Mouse (Mus musculus) stomach, embryonic 16.5 days (tissue): ENCODE results near the gene G3bp1. TPM values are rescaled to one million over a fixed set of nuclear protein-coding genes. Genes with fewer than 3 reads are reported as not detected.

Source experiments
- ATAC-seq: fragments of 200-750 bp; cut with Nextera tagmentation; 2 replicates; pipeline ENCODE4 v1.8.0; 2017; ENCODE audit warnings: moderate number of reproducible peaks, moderate TSS enrichment; ENCODE audit not compliant: insufficient read depth, low FRiP score
- H3K27ac ChIP-seq: fragments of 300-500 bp; sonication (generic); 2 replicates; pipeline ENCODE4 v1.5.1; 2014; ENCODE audit warnings: low read length
- H3K27me3 ChIP-seq: fragments of 300-500 bp; sonication (generic); 2 replicates; pipeline ENCODE4 v1.6.1; 2014; ENCODE audit warnings: low read length, control low read depth, mixed read lengths; ENCODE audit not compliant: control insufficient read depth, insufficient read depth
- H3K36me3 ChIP-seq: fragments of 300-500 bp; sonication (generic); 2 replicates; pipeline ENCODE4 v1.6.1; 2014; ENCODE audit warnings: low read length; ENCODE audit not compliant: control insufficient read depth, insufficient read depth
- H3K4me1 ChIP-seq: fragments of 300-500 bp; sonication (generic); 2 replicates; pipeline ENCODE4 v1.6.1; 2014; ENCODE audit warnings: low read length, control low read depth, mixed read lengths; ENCODE audit not compliant: control insufficient read depth, insufficient read depth
- H3K4me2 ChIP-seq: fragments of 300-500 bp; sonication (generic); 2 replicates; pipeline ENCODE4 v1.6.1; 2014; ENCODE audit warnings: low read depth, low read length, mixed read lengths
- H3K4me3 ChIP-seq: fragments of 300-500 bp; sonication (generic); replicated peaks from 2 replicates; pipeline ENCODE4 v1.5.1; 2014; ENCODE audit warnings: mild to moderate bottlenecking, low read length
- H3K9ac ChIP-seq: fragments of 300-500 bp; sonication (generic); 2 replicates; pipeline ENCODE4 v1.6.1; 2014; ENCODE audit warnings: low read length
- H3K9me3 ChIP-seq: fragments of 300-500 bp; sonication (generic); replicated peaks from 2 replicates; pipeline ENCODE4 v1.6.1; 2016; ENCODE audit warnings: low read length, control low read depth; ENCODE audit not compliant: control insufficient read depth
- WGBS: fragments of 180-500 bp; shearing (Covaris S2); extraction: QIAGEN DNeasy Blood & Tissue Kit; methylation state at CpG from one replicate; pipeline ENCODE4 v1.1.7; 2014; 5-methylcytosine and 5-hydroxymethylcytosine counted together
- polyA plus RNA-seq: library from polyadenylated mRNA; unstranded; fragments of >200 nt; fragmentation: Nextera tagmentation; extraction: Ambion mirVana; gene quantifications from 2 replicates; pipeline ENCODE4 v1.2.1, GENCODE M21; 2015

The G3bp1 gene
- polyA plus RNA-seq, 1 experiment from 2014 or later, result 142 TPM

GRCm38 (mm10) chr11:55459850-55460558 lies 9.5 kb upstream of the G3bp1 start:
- ATAC-seq, result no peak
- no peaks in the 10 kb centered on the region for H3K36me3 ChIP-seq
- H3K4me3 ChIP-seq, result peak overlapping the region; percentile 70
- H3K9ac ChIP-seq, result peak overlapping the region; percentile 78
- WGBS, result 25% methylated on average over 3 of the region's 3 CpGs
- peaks cover 17% of the 10 kb centered on the region for H3K4me1 ChIP-seq
- no peaks in the 10 kb centered on the region for H3K9me3 ChIP-seq
- no peaks in the 10 kb centered on the region for H3K27me3 ChIP-seq
- peak overlapping the region; percentile 92 for H3K27ac ChIP-seq
- peak overlapping the region; percentile 86 for H3K4me2 ChIP-seq

- Histone ChIP-seq H3K9me3 (no peaks in the 10 kb centered on the region), H3K4me1 (peaks cover 17% of the 10 kb centered on the region), H3K27me3 (no peaks in the 10 kb centered on the region), H3K36me3 (no peaks in the 10 kb centered on the region), H3K4me3 (peak overlapping the region; percentile 70), H3K27ac (peak overlapping the region; percentile 92), H3K4me2 (peak overlapping the region; percentile 86), H3K9ac (peak overlapping the region; percentile 78)
- peak; percentile 20; the same call in 1 of the 2 replicates for ATAC-seq
- under 1% methylated on average over 17 of the region's 17 CpGs for WGBS
Observed at GRCm38 (mm10) chr11:55460559-55461018, 8.9 kb upstream of the G3bp1 start.

GRCm38 (mm10) chr11:55461019-55461645 lies 8.4 kb upstream of the G3bp1 start, which contains the start of gene Atox1:
Gene Atox1, minus strand, starts transcription at chr11:55461239.
- no peaks in the 10 kb centered on the region for H3K9me3 ChIP-seq
- no peaks in the 10 kb centered on the region for H3K36me3 ChIP-seq
- H3K4me1 ChIP-seq, result peaks cover 17% of the 10 kb centered on the region
- peak within 1 kb of the TSS; percentile 70 for H3K4me3 ChIP-seq
- peak; percentile 98 for ATAC-seq
- H3K27ac ChIP-seq, result peak within 1 kb of the TSS; percentile 92
- peak within 1 kb of the TSS; percentile 86 for H3K4me2 ChIP-seq
- WGBS, result under 1% methylated on average over 36 of the region's 36 CpGs
- H3K9ac ChIP-seq, result peak within 1 kb of the TSS; percentile 78
- H3K27me3 ChIP-seq, result no peaks in the 10 kb centered on the region

- Histone ChIP-seq H3K4me1 (peaks cover 17% of the 10 kb centered on the region; the same call in 1 of the 2 replicates), H3K27ac (no peak overlapping the region), H3K9ac (no peak overlapping the region), H3K4me2 (no peak overlapping the region), H3K9me3 (no peaks in the 10 kb centered on the region), H3K27me3 (no peaks in the 10 kb centered on the region), H3K36me3 (no peaks in the 10 kb centered on the region), H3K4me3 (no peak overlapping the region)
- ATAC-seq, result no peak
- WGBS, result 93% methylated on average over 9 of the region's 9 CpGs
Observed at GRCm38 (mm10) chr11:55462149-55462548, 7.3 kb upstream of the G3bp1 start.

DNA sequence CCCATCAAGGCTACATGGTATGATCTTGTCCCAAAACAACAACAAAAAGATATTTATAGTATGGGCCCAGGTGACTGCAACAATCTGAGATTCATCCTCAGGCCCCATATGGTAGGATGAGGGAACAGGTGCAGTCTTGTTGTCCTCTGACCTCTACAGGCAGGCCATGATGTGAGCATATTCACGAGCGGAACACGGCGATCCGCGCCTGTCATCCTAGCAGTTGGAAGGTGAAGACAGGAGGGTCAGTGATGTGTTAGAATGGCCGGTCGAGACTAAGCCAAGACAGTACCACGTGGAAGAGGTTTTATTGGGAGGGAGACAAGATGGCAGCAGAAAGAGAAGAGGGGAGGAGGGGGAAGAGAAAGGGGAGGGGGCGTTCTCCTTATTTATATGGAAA lies 4.8 kb upstream of the G3bp1 start:
- H3K4me1 ChIP-seq, result peaks cover 18% of the 10 kb centered on the region
- H3K4me3 ChIP-seq, result no peak overlapping the region
- no peak overlapping the region for H3K4me2 ChIP-seq
- WGBS, result 81% methylated on average over 10 of the region's 10 CpGs
- no peaks in the 10 kb centered on the region for H3K27me3 ChIP-seq
- H3K9ac ChIP-seq, result no peak overlapping the region
- peak overlapping the region; percentile 46 for H3K27ac ChIP-seq
- H3K36me3 ChIP-seq, result no peaks in the 10 kb centered on the region
- H3K9me3 ChIP-seq, result no peaks in the 10 kb centered on the region
- ATAC-seq, result no peak

GRCm38 (mm10) chr11:55465177-55465576 lies 4.3 kb upstream of the G3bp1 start:
- Histone ChIP-seq H3K4me2 (no peak overlapping the region), H3K4me1 (peaks cover 13% of the 10 kb centered on the region), H3K4me3 (no peak overlapping the region), H3K27ac (peak overlapping the region; percentile 64), H3K9ac (no peak overlapping the region), H3K27me3 (no peaks in the 10 kb centered on the region), H3K9me3 (no peaks in the 10 kb centered on the region), H3K36me3 (no peaks in the 10 kb centered on the region)
- WGBS, result 63% methylated on average over 3 of the region's 3 CpGs
- no peak for ATAC-seq

DNA sequence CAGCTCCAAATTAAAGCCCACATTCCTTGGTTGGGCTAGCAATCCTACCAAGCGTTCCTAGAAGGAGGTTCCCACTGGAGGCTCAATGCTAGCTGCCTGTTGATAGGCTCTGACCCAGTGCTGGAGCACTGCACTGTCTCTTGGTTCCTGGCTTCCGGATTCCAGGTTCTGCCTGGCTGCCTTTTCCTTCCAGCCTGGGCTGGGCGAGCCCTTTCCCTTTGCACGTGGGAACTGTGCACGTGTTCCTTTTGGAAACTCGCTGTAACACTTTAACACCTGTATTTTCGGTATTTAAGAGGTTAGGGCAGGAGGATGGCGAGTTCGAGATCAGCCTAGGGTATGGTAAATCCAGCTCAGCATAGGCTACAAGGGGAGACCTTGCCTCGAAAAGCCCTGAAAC lies 1.5 kb upstream of the G3bp1 start:
- H3K4me3 ChIP-seq, result peak overlapping the region; percentile 55; the same call in 1 of the 2 replicates
- 68% methylated on average over 10 of the region's 10 CpGs for WGBS
- peaks cover 21% of the 10 kb centered on the region for H3K4me1 ChIP-seq
- H3K9me3 ChIP-seq, result no peaks in the 10 kb centered on the region
- H3K27ac ChIP-seq, result peak overlapping the region; percentile 96
- no peaks in the 10 kb centered on the region for H3K27me3 ChIP-seq
- no peaks in the 10 kb centered on the region for H3K36me3 ChIP-seq
- peak overlapping the region; percentile 79 for H3K4me2 ChIP-seq
- H3K9ac ChIP-seq, result peak overlapping the region; percentile 82
- no peak for ATAC-seq

DNA sequence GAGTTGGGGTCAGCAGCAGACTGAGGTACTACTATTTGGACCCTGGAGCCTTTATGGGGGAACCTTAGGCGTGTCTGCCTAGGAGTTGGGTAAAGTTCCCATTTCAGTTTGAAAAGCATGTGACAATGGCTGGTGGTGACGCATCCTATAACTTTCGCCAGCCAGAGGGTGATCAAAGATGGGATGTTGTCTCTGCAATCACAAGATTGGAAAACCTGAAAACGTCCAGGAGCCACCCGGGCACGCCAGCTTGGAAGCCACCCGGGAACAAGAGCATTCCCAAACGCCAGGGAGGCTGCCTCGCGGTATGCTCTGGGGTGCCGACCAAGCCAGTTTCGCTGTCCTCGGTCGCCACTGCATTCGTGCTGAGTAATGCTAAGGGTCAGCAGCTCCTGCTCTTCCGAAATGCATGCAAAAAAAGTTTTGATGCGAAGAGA lies 856 bp upstream of the G3bp1 start:
- H3K27ac ChIP-seq, result peak overlapping the region; percentile 96
- H3K36me3 ChIP-seq, result 0 out of 2 replicates have a peak, but pooled peaks cover 2% of the 10 kb centered on the region
- 3% methylated on average over 17 of the region's 17 CpGs for WGBS
- peak overlapping the region; percentile 55 for H3K4me3 ChIP-seq
- peak overlapping the region; percentile 82 for H3K9ac ChIP-seq
- H3K4me2 ChIP-seq, result peak overlapping the region; percentile 79
- no peaks in the 10 kb centered on the region for H3K9me3 ChIP-seq
- peaks cover 23% of the 10 kb centered on the region for H3K4me1 ChIP-seq
- no peaks in the 10 kb centered on the region for H3K27me3 ChIP-seq
- ATAC-seq, result no peak
